In genomic region chr11:114597225-114597624, GRCm38 (mm10) we compare ENCODE assay signal across 12 mouse cellular contexts.
DNase-seq lines count a peak whose midpoint lies in the region; ATAC-seq lines count a peak whose summit lies in the region.
"Had no signal": no experiment of that assay in that cellular context is flagged by ENCODE, and none has a peak within 500 bp of the region (broad histone marks: within the 10 kb centered on the region; RNA-seq: fewer than 3 reads in every experiment).

No protein-coding gene starts in this region.

- 12% methylated on average over 2 of the region's 2 CpGs for WGBS in forebrain, embryonic 12.5 days
- WGBS in heart, embryonic 11.5 days (ENCODE audit: insufficient replicate concordance), result 61% methylated on average over 2 of the region's 2 CpGs

- ATAC-seq in forebrain, embryonic 12.5 days (ENCODE audit: low FRiP score), result peak; percentile 71; the same call in 1 of the 2 replicates
- ATAC-seq in megakaryocyte, adult 5-6 weeks (ENCODE audit: poor library complexity, severe bottlenecking), result no peak
- ATAC-seq in megakaryocyte progenitor cell, adult 5-6 weeks (replicated peaks; ENCODE audit: poor library complexity), result no peak
- ATAC-seq in heart, embryonic 11.5 days (replicated peaks; ENCODE audit: insufficient number of reproducible peaks, low FRiP score, low TSS enrichment), result no peak

- peaks cover 25% of the 10 kb centered on the region for H3K4me1 ChIP-seq in forebrain, embryonic 12.5 days
- no peaks in the 10 kb centered on the region for H3K4me1 ChIP-seq in heart, embryonic 11.5 days (ENCODE audit: control insufficient read depth, insufficient read depth, low read length)

- H3K36me3 ChIP-seq in forebrain, embryonic 12.5 days (replicated peaks), result no peaks in the 10 kb centered on the region
- no peaks in the 10 kb centered on the region for H3K36me3 ChIP-seq in heart, embryonic 11.5 days (ENCODE audit: control insufficient read depth, insufficient read depth, low read length)
- H3K36me3 ChIP-seq: embryonic facial prominence, embryonic 13.5 days; limb, embryonic 13.5 days had no signal

- H3K9me3 ChIP-seq in forebrain, embryonic 12.5 days, result no peaks in the 10 kb centered on the region
- H3K9me3 ChIP-seq in heart, embryonic 11.5 days (replicated peaks; ENCODE audit: control insufficient read depth, low read length), result no peaks in the 10 kb centered on the region
- H3K9me3 ChIP-seq: embryonic facial prominence, embryonic 13.5 days had no signal

- DNase-seq in right cerebral cortex, postnatal 25 days, result peak; percentile 16
- DNase-seq in right cerebral cortex, postnatal 4 days, result no peak
- DNase-seq in layer of hippocampus, adult 9-11 months, result peak; percentile 35
- DNase-seq: gastrocnemius, postnatal 36 days; kidney, postnatal 10 days; lung, postnatal 10 days had no signal

- H3K27me3 ChIP-seq in forebrain, embryonic 12.5 days, result no peaks in the 10 kb centered on the region
- no peaks in the 10 kb centered on the region for H3K27me3 ChIP-seq in heart, embryonic 11.5 days (ENCODE audit: control insufficient read depth, insufficient read depth, low read length)
- H3K27me3 ChIP-seq: embryonic facial prominence, embryonic 13.5 days; limb, embryonic 13.5 days had no signal

- H3K9ac ChIP-seq in forebrain, embryonic 12.5 days, result no peak overlapping the region
- H3K9ac ChIP-seq in heart, embryonic 11.5 days (ENCODE audit: low read depth, low read length), result no peak overlapping the region
- H3K9ac ChIP-seq: embryonic facial prominence, embryonic 13.5 days; limb, embryonic 13.5 days had no signal

- H3K27ac ChIP-seq in forebrain, embryonic 12.5 days, result peak overlapping the region; percentile 59
- no peak overlapping the region for H3K27ac ChIP-seq in heart, embryonic 11.5 days (ENCODE audit: low read depth, low read length)
- H3K27ac ChIP-seq: limb, embryonic 13.5 days had no signal

- H3K4me2 ChIP-seq in forebrain, embryonic 12.5 days, result no peak overlapping the region
- H3K4me2 ChIP-seq in heart, embryonic 11.5 days, result no peak overlapping the region
- H3K4me2 ChIP-seq: embryonic facial prominence, embryonic 13.5 days; limb, embryonic 13.5 days had no signal

- H3K4me3 ChIP-seq in forebrain, embryonic 12.5 days (replicated peaks), result no peak overlapping the region
- no peak overlapping the region for H3K4me3 ChIP-seq in heart, embryonic 11.5 days (ENCODE audit: low read depth, low read length)
- H3K4me3 ChIP-seq: embryonic facial prominence, embryonic 13.5 days; limb, embryonic 13.5 days had no signal
